Mouse (Mus musculus): ENCODE results near the gene Pacsin1.

GRCm38 (mm10) chr17:27642491-27643062, 12.7 kb upstream of the Pacsin1 start:
- TF ChIP-seq CTCF (IDR thresholded peaks at IDR 0.05; ENCODE audit: low read depth) (no peak), EP300 (optimal IDR thresholded peaks at IDR 0.05) (no peak)

Measured in stomach, postnatal 0 days (tissue).